Mouse (Mus musculus) heart, adult 2 months (tissue): ENCODE data around the gene Ralb. TPM values are rescaled to one million over a fixed set of nuclear protein-coding genes. Genes with fewer than 3 reads are reported as not detected.

Experiments
- DNase-seq, 2 experiments: peaks; one replicate each; pipeline ENCODE4 v3.0.0; 2021
- H3K27ac ChIP-seq: fragments of 200-600 bp; 2 replicates; pipeline ENCODE4 v1.8.1; 2022
- H3K27me3 ChIP-seq: fragments of 200-500 bp; 2 replicates; pipeline ENCODE4 v1.6.1; 2012; ENCODE audit warnings: mild to moderate bottlenecking, low read length, inconsistent platforms, mixed read lengths; ENCODE audit not compliant: control insufficient read depth, insufficient read depth
- H3K36me3 ChIP-seq: fragments of 200-500 bp; 2 replicates; pipeline ENCODE4 v1.6.1; 2012; ENCODE audit warnings: low read length, inconsistent platforms; ENCODE audit not compliant: control insufficient read depth, insufficient read depth
- H3K4me1 ChIP-seq: fragments of 200-500 bp; 2 replicates; pipeline ENCODE4 v1.6.1; 2011; ENCODE audit warnings: low read length; ENCODE audit not compliant: control insufficient read depth, insufficient read depth
- H3K4me3 ChIP-seq: fragments of 200-600 bp; 2 replicates; pipeline ENCODE4 v1.8.1; 2022
- H3K79me2 ChIP-seq: fragments of 200-500 bp; replicated peaks from 2 replicates; pipeline ENCODE4 v1.6.1; 2012; ENCODE audit warnings: mild to moderate bottlenecking, inconsistent platforms, low read length, moderate library complexity, mixed read lengths; ENCODE audit not compliant: control insufficient read depth, insufficient read depth
- H3K9ac ChIP-seq: fragments of 200-500 bp; 2 replicates; pipeline ENCODE4 v1.6.1; 2012; ENCODE audit warnings: low read depth, mild to moderate bottlenecking, control low read depth, inconsistent platforms, low read length, mixed read lengths
- CTCF ChIP-seq: fragments of 200-600 bp; IDR thresholded peaks from 2 replicates; pipeline ENCODE4 v1.8.1; 2022; ENCODE audit warnings: antibody characterized with exemption, mild to moderate bottlenecking, moderate library complexity
- EP300 ChIP-seq: fragments of 200-500 bp; IDR thresholded peaks from 2 replicates; pipeline ENCODE4 v1.6.1; 2011; ENCODE audit warnings: low read depth, low read length, control low read depth; ENCODE audit not compliant: insufficient read depth
- POLR2A ChIP-seq: fragments of 200-500 bp; IDR thresholded peaks from 2 replicates; pipeline ENCODE4 v1.6.1; 2011; ENCODE audit warnings: mild to moderate bottlenecking, low read depth, low read length, control low read depth; ENCODE audit not compliant: insufficient read depth
- WGBS: fragments of 180-500 bp; shearing (Covaris S2); methylation state at CpG from one replicate; pipeline ENCODE4 v1.1.7; 2018; 5-methylcytosine and 5-hydroxymethylcytosine counted together
- intact Hi-C: fragments of 180-260 bp; cut with DNase I; formaldehyde crosslinking; loops from one replicate; pipeline ENCODE4 v1.15.1; 2025
- polyA plus RNA-seq: library from polyadenylated mRNA; depleted of rRNA; stranded (reverse); fragments of >200 nt; gene quantifications from 2 replicates; pipeline ENCODE4 v1.2.3, GENCODE M21; 2012
- total RNA-seq, 2 experiments: library from RNA; stranded (reverse); gene quantifications; 2 replicates each; pipeline ENCODE4 v1.2.3; 2021

The Ralb gene
- total and polyA plus RNA-seq, 3 experiments: 23.1 to 30.1 (median 26.9) TPM

DNA sequence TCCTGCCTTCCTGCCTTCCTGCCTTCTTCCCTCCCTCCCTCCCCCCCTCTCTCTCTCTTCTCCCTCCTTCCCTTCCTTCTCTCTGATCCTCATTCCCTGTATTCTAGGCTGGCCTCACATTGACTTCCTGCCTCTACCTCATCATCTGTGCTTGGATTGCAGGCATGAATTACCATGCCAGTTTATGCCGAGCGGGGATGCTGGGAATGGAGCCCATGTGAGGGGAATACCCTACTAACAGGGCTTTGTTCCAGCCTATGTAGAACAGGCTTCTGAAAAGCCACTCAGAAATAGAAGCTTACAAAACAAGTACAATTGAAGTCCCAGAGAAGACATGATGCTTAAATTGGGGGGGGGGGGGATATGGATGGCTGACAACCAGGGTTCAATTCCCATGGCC, 44.5 kb downstream of the Ralb start:
- no peaks in the 10 kb centered on the region for H3K27me3 ChIP-seq
- H3K4me1 ChIP-seq: no peaks in the 10 kb centered on the region; the same call in 1 of the 2 replicates
- TF ChIP-seq POLR2A: no peak
- no peak for TF ChIP-seq CTCF
- TF ChIP-seq EP300: no peak
- H3K79me2 ChIP-seq: no peaks in the 10 kb centered on the region
- H3K4me3 ChIP-seq: no peak overlapping the region
- 33% methylated on average over 2 of the region's 2 CpGs for WGBS
- no peak overlapping the region for H3K27ac ChIP-seq
- no peak overlapping the region for H3K9ac ChIP-seq
- intact Hi-C loops: loop anchor here (5.0 to 10.0 kb wide), 2 partner anchors 373 to 455 kb away; partner anchors contain the start of gene Tmem177
- no peak for DNase-seq
- no peaks in the 10 kb centered on the region for H3K36me3 ChIP-seq

DNA sequence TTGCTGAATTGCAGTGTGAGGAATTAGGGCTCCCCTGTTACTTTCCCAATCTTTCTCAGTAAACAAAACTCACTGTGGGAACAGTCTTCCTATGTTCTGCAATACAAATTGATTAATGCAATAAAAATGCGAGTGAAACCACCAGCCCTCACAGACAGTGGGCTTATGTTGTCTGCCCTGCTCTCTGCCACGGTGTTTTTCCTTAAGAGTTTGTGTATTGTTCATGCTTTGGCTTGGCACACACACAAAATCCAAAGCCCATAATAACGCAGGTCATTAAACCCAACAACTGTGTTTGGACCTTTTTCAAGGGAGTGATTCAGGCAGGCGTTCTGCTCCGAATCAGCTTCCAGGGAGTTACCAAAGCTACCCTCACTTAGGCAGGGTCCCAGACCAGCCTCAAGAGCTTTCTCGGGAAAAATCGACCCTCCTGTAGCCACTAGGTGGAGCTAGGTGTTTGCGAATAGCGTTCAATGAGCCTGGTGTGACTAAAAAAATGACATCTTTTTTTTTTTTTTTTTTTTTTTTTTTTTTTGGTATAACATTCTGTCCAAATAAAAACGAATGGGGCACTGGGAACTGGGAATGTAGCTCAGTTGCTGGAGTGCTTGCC, 46.5 kb downstream of the Ralb start:
- no peak overlapping the region for H3K9ac ChIP-seq
- H3K36me3 ChIP-seq: no peaks in the 10 kb centered on the region
- no peak overlapping the region for H3K27ac ChIP-seq
- peak; percentile 60 to 64 for DNase-seq
- no peaks in the 10 kb centered on the region for H3K27me3 ChIP-seq
- intact Hi-C loops: loop anchor here (1.0 to 2.0 kb wide), 2 partner anchors 91 to 217 kb away; no protein-coding TSS in a partner anchor
- no peaks in the 10 kb centered on the region for H3K79me2 ChIP-seq
- TF ChIP-seq CTCF (peak; percentile 82), EP300 (peak; percentile 70; the same call in 1 of the 2 replicates), POLR2A (no peak)
- H3K4me3 ChIP-seq: no peak overlapping the region
- H3K4me1 ChIP-seq: no peaks in the 10 kb centered on the region; the same call in 1 of the 2 replicates
- 6% methylated on average over 10 of the region's 10 CpGs for WGBS

DNA sequence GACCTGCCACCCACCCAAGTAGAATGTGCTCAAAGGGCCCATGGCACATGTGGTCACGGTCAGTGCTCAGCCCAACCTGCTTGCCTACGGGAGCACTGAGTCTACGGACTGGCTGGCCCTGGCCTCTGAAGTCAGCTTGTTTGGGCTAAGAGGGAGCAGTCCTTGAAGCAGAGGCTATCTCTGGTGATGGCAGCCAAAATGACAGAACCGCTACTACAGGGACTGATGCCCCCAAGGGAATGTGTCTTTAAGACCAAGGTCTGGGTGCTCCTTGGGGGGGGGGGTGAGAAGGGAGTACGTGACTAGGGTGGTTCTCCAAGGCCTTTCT, 47.1 kb downstream of the Ralb start:
- TF ChIP-seq EP300 (no peak), POLR2A (no peak), CTCF (no peak)
- Histone ChIP-seq H3K4me3 (no peak overlapping the region), H3K4me1 (no peaks in the 10 kb centered on the region; the same call in 1 of the 2 replicates), H3K79me2 (no peaks in the 10 kb centered on the region), H3K36me3 (no peaks in the 10 kb centered on the region), H3K27ac (no peak overlapping the region), H3K9ac (no peak overlapping the region), H3K27me3 (no peaks in the 10 kb centered on the region)
- intact Hi-C loops: no loop called here
- DNase-seq: no peak
- WGBS: 53% methylated on average over 5 of the region's 5 CpGs

DNA sequence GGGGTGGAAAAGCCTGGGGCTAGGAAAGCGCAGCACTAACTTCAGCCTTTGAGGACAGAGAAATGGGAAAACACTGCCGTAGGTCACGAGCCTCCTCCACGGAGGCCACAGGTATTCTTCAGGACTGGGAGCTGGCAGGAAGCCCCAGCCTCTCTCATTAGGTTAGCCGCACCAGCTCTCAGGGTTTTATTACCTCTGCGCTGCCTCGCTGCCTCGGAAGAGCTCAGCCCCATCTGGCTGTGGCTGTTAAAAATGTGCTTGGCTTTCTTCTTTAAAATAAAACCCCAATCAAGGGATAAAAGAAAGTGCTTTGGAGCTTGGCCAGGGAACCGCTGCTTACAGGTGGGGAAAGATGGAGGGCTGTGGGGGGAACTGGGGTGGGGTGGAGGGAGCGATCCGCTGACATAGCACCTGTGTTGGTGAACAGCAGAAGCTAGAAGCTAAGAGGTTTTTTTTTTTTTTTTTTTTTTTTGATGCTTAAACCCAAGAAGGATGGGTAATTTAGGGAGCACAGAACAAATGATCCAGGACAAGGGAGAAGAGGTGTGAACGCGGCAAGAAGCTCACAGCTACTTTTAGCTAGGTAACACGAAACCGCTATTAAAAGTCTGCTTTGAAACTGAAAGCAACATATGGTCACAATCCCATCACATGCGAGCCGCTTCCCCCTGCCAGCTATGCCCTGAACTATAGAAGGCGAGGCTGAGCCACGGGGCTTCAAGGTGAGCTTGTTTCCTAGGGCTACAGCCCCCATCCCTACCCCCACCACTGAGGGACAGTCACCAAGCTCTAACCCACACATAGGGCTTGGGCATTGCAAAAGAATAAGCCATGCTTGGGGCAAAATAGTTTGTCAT, 47.7 kb downstream of the Ralb start:
- DNase-seq: no peak
- Histone ChIP-seq H3K4me1 (no peaks in the 10 kb centered on the region; the same call in 1 of the 2 replicates), H3K36me3 (no peaks in the 10 kb centered on the region), H3K4me3 (no peak overlapping the region), H3K79me2 (no peaks in the 10 kb centered on the region), H3K27me3 (no peaks in the 10 kb centered on the region), H3K27ac (no peak overlapping the region), H3K9ac (peak overlapping the region; percentile 23; the same call in 1 of the 2 replicates)
- 50% methylated on average over 19 of the region's 19 CpGs for WGBS
- intact Hi-C loops: no loop called here
- TF ChIP-seq EP300 (no peak), POLR2A (no peak)

DNA sequence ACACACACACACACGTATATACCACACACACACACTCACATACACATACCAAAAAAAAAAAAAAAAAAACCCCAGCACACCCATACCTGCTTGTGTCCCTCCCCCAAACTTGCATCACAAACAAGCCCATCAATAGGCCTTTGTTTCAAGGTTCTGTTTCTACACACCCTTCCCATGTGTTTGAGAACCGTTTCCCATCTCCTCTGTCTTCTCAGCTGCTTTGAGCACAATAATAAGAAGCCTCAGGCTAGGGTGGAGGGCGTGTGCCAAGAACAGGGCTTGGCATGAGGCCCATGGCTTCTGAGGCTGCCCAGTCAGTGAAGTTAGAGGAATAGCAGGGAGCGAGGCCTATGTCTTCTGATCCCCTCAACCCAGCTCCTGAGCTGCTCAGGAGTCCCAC, 50.9 kb downstream of the Ralb start:
- DNase-seq: peak; percentile 29 to 38
- Histone ChIP-seq H3K27me3 (no peaks in the 10 kb centered on the region), H3K36me3 (no peaks in the 10 kb centered on the region), H3K27ac (no peak overlapping the region), H3K79me2 (no peaks in the 10 kb centered on the region), H3K9ac (no peak overlapping the region), H3K4me1 (peaks cover 2% of the 10 kb centered on the region), H3K4me3 (no peak overlapping the region)
- TF ChIP-seq CTCF (no peak), POLR2A (no peak), EP300 (no peak)
- intact Hi-C loops: no loop called here
- 48% methylated on average over 4 of the region's 4 CpGs for WGBS

DNA sequence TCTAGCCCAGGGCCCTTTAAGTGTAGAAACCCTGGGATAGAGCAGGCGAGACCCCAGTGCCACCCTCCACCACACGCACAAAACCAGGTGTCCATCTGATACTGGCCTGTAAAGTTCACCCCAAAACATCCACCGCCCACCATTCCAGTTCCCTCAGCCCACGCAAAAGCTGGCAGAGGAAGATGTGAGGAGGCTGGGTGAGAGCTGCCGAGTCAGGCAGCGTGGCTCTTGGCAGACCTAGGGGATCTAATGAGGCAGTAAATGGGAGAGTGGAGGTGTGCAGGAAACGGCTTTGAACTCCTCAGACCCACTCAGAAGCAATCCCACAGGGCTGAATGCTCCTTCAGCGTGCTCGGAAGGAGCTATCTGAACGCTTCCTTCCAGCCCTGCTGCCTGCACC, 53.2 kb downstream of the Ralb start:
- Histone ChIP-seq H3K4me1 (peaks cover 6% of the 10 kb centered on the region), H3K27ac (no peak overlapping the region), H3K36me3 (no peaks in the 10 kb centered on the region), H3K79me2 (no peaks in the 10 kb centered on the region), H3K4me3 (no peak overlapping the region), H3K9ac (no peak overlapping the region), H3K27me3 (no peaks in the 10 kb centered on the region)
- WGBS: 59% methylated on average over 10 of the region's 10 CpGs
- intact Hi-C loops: no loop called here
- no peak for DNase-seq
- TF ChIP-seq EP300 (no peak), CTCF (no peak), POLR2A (no peak)
